In genomic region chr17:9042723-9043122, GRCm38 (mm10) we compare ENCODE assay signal across 8 mouse cellular contexts. TPM values are rescaled to one million over a fixed set of nuclear protein-coding genes. Genes with fewer than 3 reads are reported as not detected.
DNase-seq lines count a peak whose midpoint lies in the region; ATAC-seq and TF ChIP-seq lines count a peak whose summit lies in the region.

No protein-coding gene starts in this region.

- no peak overlapping the region for H3K4me3 ChIP-seq in heart, postnatal 0 days (ENCODE audit: low read depth, low read length)
- no peak overlapping the region for H3K4me3 ChIP-seq in heart, embryonic 11.5 days (ENCODE audit: low read depth, low read length)
- no peak overlapping the region for H3K4me3 ChIP-seq in embryonic fibroblast, embryonic 13.5 days (ENCODE audit: insufficient read depth, low read length)
- no peak overlapping the region for H3K4me3 ChIP-seq in stomach, postnatal 0 days (ENCODE audit: low read depth, low read length)

- TF ChIP-seq POLR2A in embryonic fibroblast, embryonic 13.5 days (IDR thresholded peaks at IDR 0.05; ENCODE audit: low read depth, low read length), result no peak

- no peaks in the 10 kb centered on the region for H3K9me3 ChIP-seq in heart, postnatal 0 days (replicated peaks; ENCODE audit: control insufficient read depth, low read length)
- no peaks in the 10 kb centered on the region for H3K9me3 ChIP-seq in heart, embryonic 11.5 days (replicated peaks; ENCODE audit: control insufficient read depth, low read length)
- no peaks in the 10 kb centered on the region for H3K9me3 ChIP-seq in stomach, postnatal 0 days (ENCODE audit: control insufficient read depth, low read length)

- 51% methylated on average over 2 of the region's 2 CpGs for WGBS in heart, postnatal 0 days
- WGBS in heart, embryonic 11.5 days (ENCODE audit: insufficient replicate concordance), result 50% methylated on average over 2 of the region's 2 CpGs
- 47% methylated on average over 2 of the region's 2 CpGs for WGBS in stomach, postnatal 0 days

- no peak for TF ChIP-seq EP300 in heart, postnatal 0 days (IDR thresholded peaks at IDR 0.05; ENCODE audit: low read depth)
- no peak for TF ChIP-seq EP300 in stomach, postnatal 0 days (optimal IDR thresholded peaks at IDR 0.05)

- intact Hi-C loops in left cerebral cortex, postnatal 25 days (cut with DNase I), result no loop called here

- no peaks in the 10 kb centered on the region for H3K36me3 ChIP-seq in heart, postnatal 0 days (replicated peaks; ENCODE audit: control insufficient read depth, insufficient read depth, low read length)
- no peaks in the 10 kb centered on the region for H3K36me3 ChIP-seq in heart, embryonic 11.5 days (ENCODE audit: control insufficient read depth, insufficient read depth, low read length)
- H3K36me3 ChIP-seq in stomach, postnatal 0 days (ENCODE audit: control insufficient read depth, insufficient read depth, low read length), result no peaks in the 10 kb centered on the region

- no peak for DNase-seq in heart, postnatal 0 days (ENCODE audit: low spot score)
- DNase-seq in spleen, postnatal 4 days (ENCODE audit: low spot score in 2 of 2), result peak; percentile 22 to 65
- no peak for DNase-seq in spleen, adult 12 weeks (ENCODE audit: low spot score)
- DNase-seq in stomach, postnatal 0 days (ENCODE audit: low spot score), result peak; percentile 32
- no peak for DNase-seq in adrenal gland, adult 8-10 months
- DNase-seq in left cerebral cortex, postnatal 25 days (ENCODE audit: low spot score in 2 of 2), result no peak

- TF ChIP-seq CTCF in heart, postnatal 0 days (IDR thresholded peaks at IDR 0.05; ENCODE audit: low read depth), result peak; percentile 46
- 0 out of 2 replicates have a peak, but pooled peaks have one; percentile 17 for TF ChIP-seq CTCF in embryonic fibroblast, embryonic 13.5 days (IDR thresholded peaks at IDR 0.05; ENCODE audit: borderline replicate concordance, insufficient read depth, low read length)
- peak; percentile 72 for TF ChIP-seq CTCF in stomach, postnatal 0 days (IDR thresholded peaks at IDR 0.05; ENCODE audit: low read depth)

- no peak overlapping the region for H3K4me2 ChIP-seq in heart, postnatal 0 days (ENCODE audit: low read depth, low read length)
- no peak overlapping the region for H3K4me2 ChIP-seq in heart, embryonic 11.5 days
- H3K4me2 ChIP-seq in stomach, postnatal 0 days (replicated peaks; ENCODE audit: low read depth), result no peak overlapping the region

- H3K4me1 ChIP-seq in heart, postnatal 0 days (ENCODE audit: control insufficient read depth, insufficient read depth), result no peaks in the 10 kb centered on the region
- H3K4me1 ChIP-seq in heart, embryonic 11.5 days (ENCODE audit: control insufficient read depth, insufficient read depth, low read length), result no peaks in the 10 kb centered on the region
- no peaks in the 10 kb centered on the region for H3K4me1 ChIP-seq in embryonic fibroblast, embryonic 13.5 days (ENCODE audit: control insufficient read depth, insufficient read depth, low read length)
- H3K4me1 ChIP-seq in stomach, postnatal 0 days (replicated peaks; ENCODE audit: control insufficient read depth, insufficient read depth), result no peaks in the 10 kb centered on the region

- H3K9ac ChIP-seq in heart, postnatal 0 days (replicated peaks; ENCODE audit: low read depth, low read length), result no peak overlapping the region
- no peak overlapping the region for H3K9ac ChIP-seq in heart, embryonic 11.5 days (ENCODE audit: low read depth, low read length)
- no peak overlapping the region for H3K9ac ChIP-seq in stomach, postnatal 0 days (ENCODE audit: low read length)

- no peaks in the 10 kb centered on the region for H3K27me3 ChIP-seq in heart, postnatal 0 days (ENCODE audit: control insufficient read depth, insufficient read depth, low read length)
- H3K27me3 ChIP-seq in heart, embryonic 11.5 days (ENCODE audit: control insufficient read depth, insufficient read depth, low read length), result no peaks in the 10 kb centered on the region
- H3K27me3 ChIP-seq in stomach, postnatal 0 days (ENCODE audit: control insufficient read depth, insufficient read depth, low read length), result no peaks in the 10 kb centered on the region

- no peak for ATAC-seq in heart, postnatal 0 days (ENCODE audit: insufficient read depth, low read depth)
- ATAC-seq in heart, embryonic 11.5 days (replicated peaks; ENCODE audit: insufficient number of reproducible peaks, low FRiP score, low TSS enrichment), result no peak
- ATAC-seq in stomach, postnatal 0 days (ENCODE audit: low FRiP score, low TSS enrichment), result no peak

- H3K27ac ChIP-seq in heart, postnatal 0 days (ENCODE audit: low read depth), result no peak overlapping the region
- H3K27ac ChIP-seq in heart, embryonic 11.5 days (ENCODE audit: low read depth, low read length), result no peak overlapping the region
- no peak overlapping the region for H3K27ac ChIP-seq in embryonic fibroblast, embryonic 13.5 days (ENCODE audit: insufficient read depth, low read length)
- no peak overlapping the region for H3K27ac ChIP-seq in stomach, postnatal 0 days (replicated peaks)

RNA-seq across cellular contexts. Expression of gene 1700010I14Rik, which starts 54.6 kb away (rescaled TPM):
- total RNA-seq in heart, postnatal 0 days (2014; rRNA removed; ENCODE audit: low replicate concordance), result not detected in 2 replicates
- 0.08 and 0.15 TPM in 2 replicates for polyA plus RNA-seq in heart, postnatal 0 days (2015; fragmentation: Nextera tagmentation; extraction: Ambion mirVana)
- 0.41 and 0.73 TPM in 2 replicates for polyA plus RNA-seq in heart, embryonic 11.5 days (2014; fragmentation: Nextera tagmentation; extraction: Ambion mirVana)
- 1.3 TPM in 2 replicates for polyA plus RNA-seq in embryonic fibroblast, embryonic 13.5 days (2011; ENCODE audit: insufficient read length, low read depth, missing spikeins)
- polyA plus RNA-seq in stomach, postnatal 0 days (2015; fragmentation: Nextera tagmentation; extraction: Ambion mirVana), result 0.74 and 1.1 TPM in 2 replicates
- 1 to 10 TPM; 2.7 to 3.9 (median 3.3) TPM for total RNA-seq in adrenal gland, adult 8-10 months (2022)
- 1 to 10 TPM; 1.4 to 1.7 TPM for total RNA-seq in left cerebral cortex, postnatal 25 days (2021)

Comparison
In these comparisons a context has a peak if more than half of its experiments do, and no peak if none do; other contexts are left out.
1. DNase-seq: peak in spleen, postnatal 4 days (2 of 2) and stomach, postnatal 0 days (single experiment); none in heart, postnatal 0 days (single experiment), spleen, adult 12 weeks (single experiment), adrenal gland, adult 8-10 months (single experiment) and left cerebral cortex, postnatal 25 days (0 of 2).
2. CTCF ChIP-seq: peak in every context shown above with its lines; median percentile 72 in stomach, postnatal 0 days; 46 in heart, postnatal 0 days; 17 in embryonic fibroblast, embryonic 13.5 days.